Mouse (Mus musculus): ENCODE data around the gene Pnpla2.

DNA sequence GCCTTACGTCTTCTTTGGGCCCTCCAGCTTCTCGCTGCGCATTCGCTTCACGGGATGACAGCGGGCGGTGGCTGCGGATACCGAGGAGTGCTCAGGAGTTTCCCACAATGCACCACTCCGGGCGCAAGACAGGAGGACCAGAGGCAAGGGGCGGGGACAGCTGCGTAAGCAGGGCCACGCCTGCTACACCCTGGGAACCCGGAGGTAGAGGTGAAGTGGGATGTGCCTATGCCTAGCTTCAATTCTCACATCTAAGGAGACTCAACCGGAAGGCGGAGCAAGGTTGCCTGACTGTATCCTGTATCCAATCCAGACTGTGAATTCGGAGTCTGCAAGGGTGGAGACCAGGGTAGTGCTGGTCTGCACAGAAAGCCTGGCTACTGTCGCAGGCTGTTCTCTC lies 25.7 kb upstream of the Pnpla2 start, which contains the start of gene Cend1:
- no peak for TF ChIP-seq CTCF (IDR thresholded peaks at IDR 0.05; ENCODE audit: low read depth)
- TF ChIP-seq EP300 (IDR thresholded peaks at IDR 0.05; ENCODE audit: low read depth) = no peak

All from heart, postnatal 0 days (tissue).